Mouse (Mus musculus): Measurements from ENCODE around the gene Rasa3.
A peak's percentile ranks its signal among the peaks of the same experiment; 100 is the strongest.

Gene Rasa3

GRCm38 (mm10) chr8:13551574-13551830 is 125.9 kb downstream of the Rasa3 start:
- DNase-seq (ENCODE audit: low read depth, low spot score): no peak

GRCm38 (mm10) chr8:13550718-13551573 is 126.5 kb downstream of the Rasa3 start:
- DNase-seq (ENCODE audit: low read depth, low spot score): peak; percentile 71

GRCm38 (mm10) chr8:13548831-13549230 is 128.6 kb downstream of the Rasa3 start:
- DNase-seq (ENCODE audit: low read depth, low spot score): no peak

- no peak for DNase-seq (ENCODE audit: low read depth, low spot score)
Measured at GRCm38 (mm10) chr8:13548235-13548634, 129.2 kb downstream of the Rasa3 start.

GRCm38 (mm10) chr8:13546421-13546820 is 131.0 kb downstream of the Rasa3 start:
- DNase-seq (ENCODE audit: low read depth, low spot score): no peak

- DNase-seq (ENCODE audit: low read depth, low spot score): no peak
Measured at GRCm38 (mm10) chr8:13541526-13541925, 135.9 kb downstream of the Rasa3 start.

GRCm38 (mm10) chr8:13540122-13540521 is 137.3 kb downstream of the Rasa3 start:
- DNase-seq (ENCODE audit: low read depth, low spot score): no peak

GRCm38 (mm10) chr8:13538821-13539220 is 138.6 kb downstream of the Rasa3 start:
- DNase-seq (ENCODE audit: low read depth, low spot score): no peak

GRCm38 (mm10) chr8:13537102-13537501 is 140.3 kb downstream of the Rasa3 start:
- no peak for DNase-seq (ENCODE audit: low read depth, low spot score)

GRCm38 (mm10) chr8:13533123-13533522 is 144.3 kb downstream of the Rasa3 start:
- DNase-seq (ENCODE audit: low read depth, low spot score): no peak

GRCm38 (mm10) chr8:13531602-13532171 is 145.7 kb downstream of the Rasa3 start:
- DNase-seq (ENCODE audit: low read depth, low spot score): no peak

GRCm38 (mm10) chr8:13530941-13531340 is 146.5 kb downstream of the Rasa3 start:
- DNase-seq (ENCODE audit: low read depth, low spot score): peak; percentile 14

- DNase-seq (ENCODE audit: low read depth, low spot score): no peak
Measured at GRCm38 (mm10) chr8:13530401-13530800, 147.0 kb downstream of the Rasa3 start.

- no peak for DNase-seq (ENCODE audit: low read depth, low spot score)
Measured at GRCm38 (mm10) chr8:13529891-13530316, 147.5 kb downstream of the Rasa3 start.

- DNase-seq (ENCODE audit: low read depth, low spot score): no peak
Measured at GRCm38 (mm10) chr8:13529011-13529840, 148.2 kb downstream of the Rasa3 start.

- DNase-seq (ENCODE audit: low read depth, low spot score): no peak
Measured at GRCm38 (mm10) chr8:13521392-13521791, 156.0 kb downstream of the Rasa3 start.

GRCm38 (mm10) chr8:13520349-13520748 is 157.1 kb downstream of the Rasa3 start:
- DNase-seq (ENCODE audit: low read depth, low spot score): no peak

- no peak for DNase-seq (ENCODE audit: low read depth, low spot score)
Measured at GRCm38 (mm10) chr8:13519503-13519902, 157.9 kb downstream of the Rasa3 start.

- DNase-seq (ENCODE audit: low read depth, low spot score): no peak
Measured at GRCm38 (mm10) chr8:13517284-13517781, 160.1 kb downstream of the Rasa3 start.

Measured in embryo, embryonic 11.5 days (tissue).